Mouse (Mus musculus): ENCODE results near the gene Plekha4.
"Not testable (repeated sequence)": the region's sequence is repeated elsewhere in the genome, so short reads cannot be mapped to it uniquely, and the experiment has no call there.

The Plekha4 gene

DNA sequence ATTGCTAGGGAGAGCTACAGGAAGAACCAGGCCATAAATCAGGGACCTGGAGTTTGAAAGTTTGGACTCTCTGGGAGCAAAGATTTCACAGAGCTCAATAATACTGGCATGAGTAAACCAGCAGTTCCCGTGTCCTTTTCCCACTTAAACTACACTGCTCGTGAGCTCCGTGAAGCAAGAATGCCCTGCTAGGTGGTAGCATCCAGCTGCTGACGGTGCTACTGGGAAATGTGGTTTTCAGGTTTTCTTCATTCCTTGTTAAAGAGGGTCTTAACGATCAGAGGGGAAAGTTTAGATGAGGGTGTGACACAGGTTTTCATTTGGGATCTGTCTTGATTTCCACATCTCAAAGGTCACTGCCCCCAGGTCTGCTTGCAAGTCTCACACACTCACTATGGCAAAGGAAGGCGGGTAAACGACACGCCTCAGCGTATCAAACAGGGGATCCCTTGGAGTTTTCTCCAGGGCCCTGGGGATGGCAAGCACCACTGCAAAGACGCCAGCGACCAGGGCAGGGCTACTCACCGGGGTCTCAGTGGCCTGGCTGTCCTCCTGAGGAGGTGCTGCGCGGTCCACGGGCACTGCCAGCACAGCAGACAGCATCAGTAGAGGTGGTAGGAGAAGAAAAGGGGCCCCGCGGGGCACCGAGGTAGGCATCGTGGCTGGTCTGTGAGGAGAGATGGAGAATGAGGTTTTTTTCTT, 16.8 kb upstream of the Plekha4 start:
- in situ Hi-C loops (cut with MboI, MseI): no loop called here

DNA sequence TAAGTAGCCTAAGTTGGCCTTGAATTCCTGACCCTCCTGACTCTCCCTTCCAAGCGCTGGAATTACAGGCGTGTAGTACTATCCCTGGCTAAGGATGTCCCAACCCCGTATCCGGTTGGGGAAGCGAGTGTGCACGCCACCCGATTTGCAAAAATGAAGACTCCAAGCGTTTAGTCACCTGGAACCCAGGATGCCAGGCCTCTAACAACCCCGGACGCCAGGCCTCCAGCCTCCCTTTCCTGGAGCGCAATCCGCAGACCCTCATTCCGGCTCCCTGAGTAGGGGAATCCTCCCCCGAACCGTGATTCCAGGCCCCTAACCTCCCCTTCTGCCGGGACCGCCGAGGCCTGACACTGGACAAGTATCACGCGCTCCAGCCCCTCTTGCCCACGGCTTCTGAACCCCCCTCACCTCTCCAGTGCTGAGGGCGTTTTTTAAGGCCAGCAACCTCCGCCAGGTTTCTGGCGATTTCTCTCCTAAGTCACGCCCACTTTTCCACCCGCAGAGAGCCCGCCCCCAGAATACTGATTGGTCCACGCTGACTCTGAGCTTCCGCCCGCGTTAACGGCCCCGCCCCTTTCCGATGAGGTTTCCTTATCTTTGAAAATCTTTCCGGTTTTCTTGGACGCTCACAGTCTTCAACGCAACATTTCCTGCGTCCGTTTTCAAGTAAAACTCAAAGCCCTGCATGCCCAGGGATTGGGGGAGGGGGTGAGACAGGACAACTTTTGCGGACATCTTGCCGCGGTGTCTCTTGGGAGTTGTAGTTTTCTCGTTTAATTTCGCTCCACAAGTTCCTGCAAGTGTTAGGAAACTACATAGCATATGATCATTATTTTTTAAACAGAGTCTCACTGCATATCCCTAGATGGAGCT, 16.0 kb upstream of the Plekha4 start, which contains the start of gene Nucb1:
Gene Nucb1, minus strand, starts transcription at position 495 of the 876 bp plus-strand sequence.
- in situ Hi-C loops (cut with MboI, MseI): no loop called here

DNA sequence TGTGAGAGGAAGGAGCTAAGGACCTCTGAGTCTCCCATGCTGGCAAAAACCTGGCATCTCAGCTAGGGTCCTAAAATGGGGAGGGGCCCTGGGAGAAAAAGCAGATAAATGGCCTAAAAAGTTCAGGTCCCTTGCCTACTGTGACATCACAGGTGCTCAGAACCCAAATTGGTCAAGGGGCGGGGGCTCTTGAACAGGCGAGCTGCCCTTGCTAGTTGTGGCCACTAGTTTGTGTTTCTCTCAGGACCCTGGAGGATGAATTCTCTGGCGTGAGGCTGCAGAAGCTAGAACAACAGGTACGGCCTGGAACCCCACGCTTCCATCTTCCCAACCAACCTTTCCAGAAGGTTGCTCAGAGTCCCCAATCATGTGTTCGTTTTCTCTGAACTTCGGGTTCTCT, 11.7 kb upstream of the Plekha4 start:
- in situ Hi-C loops (cut with MboI, MseI): no loop called here

DNA sequence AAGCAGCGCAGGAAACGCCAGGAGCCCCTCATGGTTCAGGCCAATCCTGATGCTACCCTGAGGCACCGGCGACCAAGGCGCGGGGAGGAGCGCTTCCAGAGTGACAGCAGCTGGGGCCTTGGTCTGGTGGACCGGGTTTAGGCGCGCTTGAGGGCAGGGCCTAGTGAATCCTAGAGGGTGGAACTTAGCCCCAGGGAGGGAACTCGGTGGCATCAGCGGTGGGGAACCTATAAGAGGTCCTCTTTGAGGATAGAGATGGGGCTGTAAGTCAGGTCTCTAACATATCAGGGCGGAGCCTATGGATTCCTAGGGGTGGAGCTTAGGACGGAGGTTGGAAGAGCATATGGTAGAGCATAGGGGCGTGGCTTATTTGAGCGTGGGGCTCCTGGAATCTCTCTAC, 10.7 kb upstream of the Plekha4 start:
- in situ Hi-C loops (cut with MboI, MseI): no loop called here

DNA sequence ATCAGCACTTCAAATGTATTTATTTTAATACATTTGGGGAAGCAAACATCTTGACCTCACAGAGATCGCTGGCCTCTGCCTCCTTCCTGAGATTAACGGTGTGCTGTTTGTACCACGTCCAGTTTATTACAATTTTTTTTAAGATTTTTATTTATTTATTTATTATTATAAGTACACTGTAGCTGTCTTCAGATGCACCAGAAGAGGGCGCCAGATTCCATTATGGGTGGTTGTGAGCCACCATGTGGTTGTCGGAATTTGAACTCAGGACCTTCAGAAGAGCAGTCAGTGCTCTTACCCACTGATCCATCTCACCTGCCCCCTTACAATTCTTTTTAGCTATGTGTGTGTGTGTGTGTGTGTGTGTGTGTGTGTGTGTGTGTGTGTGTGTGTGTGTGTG, 9.3 kb upstream of the Plekha4 start:
- in situ Hi-C loops (cut with MboI, MseI): not testable (repeated sequence)

DNA sequence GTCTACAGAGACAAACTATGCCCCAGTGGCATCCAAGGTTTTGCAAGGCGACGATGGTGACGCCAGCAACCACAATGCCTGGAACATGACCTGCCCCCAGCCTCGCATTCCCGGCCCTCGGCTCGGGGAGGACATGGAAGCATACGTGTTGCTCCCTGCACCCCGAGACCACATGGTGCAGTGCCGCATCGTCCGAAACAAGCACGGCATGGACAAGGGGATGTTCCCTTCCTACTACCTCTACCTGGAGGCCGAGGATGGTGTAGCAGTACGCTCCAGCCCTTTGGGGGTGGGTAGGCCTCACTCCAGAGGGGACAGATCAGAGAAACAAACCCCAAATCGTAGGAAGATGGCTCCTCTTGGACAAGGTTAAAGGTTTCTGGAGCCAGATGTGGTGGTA, 7.5 kb upstream of the Plekha4 start:
- in situ Hi-C loops (cut with MboI, MseI): no loop called here

DNA sequence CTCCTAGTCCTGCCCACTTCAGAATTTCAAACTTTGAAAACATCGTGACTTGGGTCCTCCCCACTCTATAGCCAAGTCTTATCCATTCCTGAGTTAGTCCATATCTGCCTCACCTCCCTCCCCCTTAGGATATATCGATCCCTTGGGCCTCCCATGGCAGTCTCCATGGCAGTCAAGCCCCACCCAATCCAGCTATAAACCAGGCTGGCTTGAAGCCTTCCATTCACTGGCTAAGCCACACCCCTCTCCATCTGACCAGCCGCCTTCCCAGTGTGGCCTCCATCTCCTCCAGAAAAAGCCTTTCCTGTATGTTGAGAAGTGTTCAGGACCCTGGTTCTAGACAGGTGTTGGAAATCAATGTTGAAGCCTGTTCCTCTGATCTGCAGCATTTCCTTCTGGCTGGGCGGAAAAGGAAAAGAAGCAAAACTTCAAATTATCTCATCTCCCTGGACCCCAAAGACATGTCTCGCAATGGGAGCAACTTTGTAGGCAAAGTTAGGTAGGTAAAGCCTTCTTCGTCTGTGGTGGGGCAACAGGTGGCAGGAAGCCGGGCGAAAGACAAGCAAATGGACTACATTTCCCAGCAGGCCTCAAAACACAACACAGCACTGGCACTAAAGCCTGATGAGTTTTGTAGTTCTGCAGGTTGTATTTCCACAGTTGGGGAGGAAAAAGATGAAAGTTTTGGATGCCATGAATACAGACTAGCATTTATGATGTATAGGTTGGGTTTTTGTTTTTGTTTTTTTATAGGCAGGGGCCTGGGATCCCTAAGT, 6.6 kb upstream of the Plekha4 start:
- in situ Hi-C loops (cut with MboI, MseI): no loop called here

DNA sequence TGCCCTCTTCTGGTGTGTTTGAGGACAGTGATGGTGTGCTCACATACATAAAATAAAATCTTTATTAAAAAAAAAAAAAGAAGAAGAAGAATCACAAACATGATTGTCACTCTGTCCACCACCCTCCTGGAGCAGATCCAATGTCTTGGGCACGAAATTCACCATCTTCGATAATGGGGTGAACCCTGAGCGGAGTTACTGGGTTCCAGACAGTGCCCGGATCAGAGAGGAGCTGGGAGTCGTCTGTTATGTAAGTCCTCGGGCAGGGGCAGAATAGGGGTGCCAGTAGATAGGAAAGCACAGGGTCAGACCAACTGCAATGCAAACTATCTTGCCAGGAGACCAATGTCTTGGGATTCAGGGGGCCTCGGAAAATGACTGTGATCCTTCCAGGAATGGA, 5.5 kb upstream of the Plekha4 start:
- in situ Hi-C loops (cut with MboI, MseI): no loop called here

DNA sequence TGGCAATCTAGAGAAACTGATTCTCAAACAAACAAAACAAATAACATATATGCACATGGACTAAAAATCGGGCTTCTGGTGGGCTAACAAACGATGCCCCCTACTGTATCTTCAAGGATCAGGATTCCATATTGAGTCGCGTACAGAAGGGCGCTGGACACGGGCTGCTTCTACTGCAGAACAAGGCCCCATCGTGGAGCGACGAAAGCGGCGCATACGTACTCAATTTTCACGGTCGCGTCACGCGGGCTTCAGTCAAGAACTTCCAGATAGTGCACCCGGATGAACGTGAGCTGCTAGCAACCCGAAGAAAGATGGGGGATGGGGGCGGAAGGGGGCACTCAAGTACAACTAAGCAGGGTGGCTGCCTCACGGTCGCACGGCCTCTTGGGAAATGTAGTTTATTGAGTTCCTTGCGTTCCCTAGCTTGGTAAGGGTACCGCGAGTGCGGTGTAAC, 4.4 kb upstream of the Plekha4 start:
- in situ Hi-C loops (cut with MboI, MseI): no loop called here

DNA sequence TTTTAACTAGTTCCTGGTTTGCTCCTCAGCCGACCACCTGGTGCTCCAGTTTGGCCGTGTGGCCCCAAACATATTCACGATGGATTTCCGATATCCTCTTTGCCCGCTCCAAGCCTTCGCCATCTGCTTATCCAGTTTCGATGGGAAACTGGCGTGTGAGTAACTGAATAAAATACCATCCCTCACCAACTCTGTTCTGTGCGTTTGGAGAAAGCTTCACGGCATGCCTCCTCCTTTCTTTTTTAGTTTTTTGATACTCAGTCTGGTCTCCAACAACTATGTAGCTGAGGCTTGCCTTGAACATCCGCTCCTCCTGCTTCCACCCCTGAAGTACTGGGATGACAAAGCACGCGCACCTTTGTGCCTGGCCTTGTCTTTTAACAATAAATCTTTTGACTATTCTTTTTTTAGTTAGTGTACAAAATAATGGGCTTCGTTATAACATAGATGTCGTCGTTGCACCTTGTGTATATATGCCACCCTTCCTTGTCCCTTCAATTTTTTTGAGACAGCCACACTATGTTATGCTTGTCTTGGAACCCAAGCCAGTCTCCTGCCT, 3.9 kb upstream of the Plekha4 start:
- in situ Hi-C loops (cut with MboI, MseI): no loop called here

DNA sequence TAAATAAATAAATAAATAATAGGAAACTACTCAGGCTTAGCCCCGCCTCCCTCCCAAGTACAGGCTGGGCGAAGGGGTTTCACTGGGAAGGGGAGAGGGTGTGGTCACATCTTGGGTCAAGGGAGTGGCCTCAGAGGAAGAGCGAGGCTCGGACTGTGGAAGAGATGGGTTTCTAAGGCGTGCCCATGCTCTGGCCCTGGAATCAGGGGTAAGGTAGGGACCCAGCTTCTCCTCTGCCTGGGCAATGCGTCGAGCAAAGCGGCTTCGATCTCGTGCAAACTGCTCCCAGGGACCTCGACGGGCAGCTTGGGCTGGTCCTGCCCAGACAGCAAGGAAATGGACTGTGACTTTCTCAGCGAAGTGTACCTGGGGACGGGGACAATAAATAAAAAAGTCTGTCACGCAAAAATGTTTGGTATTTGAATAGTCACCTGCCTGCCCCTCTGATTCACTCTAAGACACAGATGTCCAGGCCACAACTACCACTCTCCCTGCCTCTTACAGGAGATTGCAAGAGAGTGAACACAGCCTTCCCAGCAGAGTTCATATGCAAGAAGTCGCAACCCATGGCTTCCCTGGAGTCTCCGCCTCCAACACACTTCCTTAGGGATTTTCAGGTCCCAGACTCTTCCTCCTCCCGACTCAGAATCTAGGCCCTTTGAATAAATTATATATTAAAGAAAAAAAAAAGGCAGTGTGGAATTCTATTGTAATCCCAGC, 3.0 kb upstream of the Plekha4 start:
- in situ Hi-C loops (cut with MboI, MseI): no loop called here

DNA sequence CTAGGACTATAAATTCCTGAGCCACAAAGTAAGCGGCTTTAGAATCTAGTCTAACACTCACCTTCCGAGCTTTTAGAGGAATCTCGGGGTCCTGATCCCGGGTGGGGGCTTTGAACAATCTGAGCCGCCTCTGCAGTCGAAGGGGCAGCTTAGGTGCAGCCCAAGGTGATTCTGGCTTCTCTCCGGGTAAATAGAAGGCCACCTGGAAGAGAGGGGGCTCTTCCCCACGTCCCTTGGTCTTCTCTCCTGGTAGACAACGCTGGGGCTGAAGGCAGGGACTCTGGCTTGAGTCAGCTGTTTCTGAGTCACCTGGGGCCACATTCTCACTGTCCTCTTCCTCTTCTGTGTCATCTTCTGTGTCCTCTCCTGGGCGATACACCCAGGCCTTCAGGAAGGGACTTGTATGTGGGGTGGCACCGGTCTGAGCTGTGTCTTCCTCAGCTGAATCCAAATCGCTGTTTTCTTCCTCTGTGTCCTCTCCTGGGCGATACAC, 2.4 kb upstream of the Plekha4 start:
- in situ Hi-C loops (cut with MboI, MseI): no loop called here

DNA sequence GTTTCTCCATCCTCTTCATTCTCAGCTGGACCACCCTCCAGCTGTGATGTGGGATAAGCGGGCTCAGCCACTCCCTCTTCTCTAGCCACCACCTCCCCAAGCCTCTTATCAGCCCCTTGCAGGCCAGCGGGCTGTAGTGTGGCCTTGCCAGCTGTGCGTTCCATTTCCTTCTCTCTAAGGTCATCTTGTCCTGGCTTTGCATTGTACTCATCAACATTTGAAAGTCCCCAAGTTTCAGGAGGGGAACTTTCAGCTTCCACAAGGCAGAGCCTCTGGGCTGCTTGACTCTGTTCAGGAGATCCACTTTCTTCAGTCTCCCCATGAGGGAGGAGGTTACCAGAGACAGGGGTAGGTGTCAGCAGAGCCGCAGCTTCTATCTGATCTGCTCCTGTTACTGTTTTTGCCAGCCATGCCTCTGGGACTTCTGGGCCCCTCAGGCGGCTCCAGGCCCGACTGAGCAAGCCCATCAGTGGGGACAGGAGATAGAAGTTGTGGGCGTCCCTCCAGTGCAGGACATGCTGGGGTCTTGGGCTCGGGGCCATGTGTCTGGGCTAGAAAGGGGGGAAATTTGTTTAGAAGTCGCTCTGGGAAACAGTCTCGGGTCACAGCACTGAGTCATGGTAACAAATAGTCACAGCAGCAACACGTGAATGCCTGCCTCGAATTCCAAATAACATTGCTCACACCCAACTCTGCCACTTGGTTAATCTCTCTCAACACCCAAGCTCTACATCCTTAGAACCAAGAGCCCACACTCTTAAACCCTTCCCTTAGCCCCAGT, 1.1 kb upstream of the Plekha4 start:
- in situ Hi-C loops (cut with MboI, MseI): no loop called here

DNA sequence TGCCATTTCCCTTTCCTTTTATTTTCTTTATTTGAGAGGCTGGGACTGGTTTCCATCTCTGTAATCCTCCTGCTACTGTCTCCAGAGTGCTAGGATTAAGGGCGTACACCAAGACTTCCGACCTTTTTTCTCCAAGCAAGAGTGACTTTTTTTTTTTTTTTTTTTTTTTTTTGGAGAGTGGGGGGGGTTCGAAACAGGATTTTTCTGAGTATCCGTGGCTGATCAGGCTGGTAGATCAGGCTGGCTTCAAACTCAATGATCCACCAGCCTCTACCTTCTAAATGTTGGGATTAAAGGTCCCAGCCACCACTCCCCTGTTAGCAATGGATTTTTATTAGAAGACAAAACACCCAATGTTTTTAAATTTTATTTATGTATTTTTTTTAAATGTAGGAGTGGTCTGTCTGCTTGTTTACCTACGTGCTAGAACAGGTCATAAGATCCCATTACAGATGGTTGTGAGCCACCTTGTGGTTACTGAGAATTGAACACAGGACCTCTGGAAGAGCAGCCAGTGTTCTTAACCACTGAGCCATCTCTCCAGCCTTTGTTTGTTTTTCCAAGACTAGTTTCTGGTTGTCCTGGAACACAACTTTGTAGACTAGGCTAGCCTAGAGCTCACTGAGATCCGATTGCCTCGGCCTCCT, 467 bp downstream of the Plekha4 start:
- in situ Hi-C loops (cut with MboI, MseI): no loop called here

DNA sequence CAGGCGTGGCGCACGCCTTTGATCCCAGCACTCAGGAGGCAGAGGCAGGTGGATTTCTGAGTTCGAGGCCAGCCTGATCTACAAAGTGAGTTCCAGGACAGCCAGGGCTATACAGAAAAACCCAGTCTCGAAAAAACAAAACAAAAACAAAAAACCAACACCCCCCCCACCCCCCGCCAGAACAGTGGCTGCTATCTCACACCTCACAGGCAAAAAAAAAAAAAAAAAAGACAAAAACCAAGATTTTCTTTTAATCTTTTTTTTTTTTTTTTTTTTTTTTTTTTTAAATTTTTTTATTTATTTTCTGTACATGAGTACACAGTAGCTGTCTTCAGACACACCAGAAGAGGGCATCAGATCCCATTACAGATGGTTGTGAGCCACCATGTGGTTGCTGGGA, 1.0 kb downstream of the Plekha4 start:
- in situ Hi-C loops (cut with MboI, MseI): not testable (repeated sequence)

DNA sequence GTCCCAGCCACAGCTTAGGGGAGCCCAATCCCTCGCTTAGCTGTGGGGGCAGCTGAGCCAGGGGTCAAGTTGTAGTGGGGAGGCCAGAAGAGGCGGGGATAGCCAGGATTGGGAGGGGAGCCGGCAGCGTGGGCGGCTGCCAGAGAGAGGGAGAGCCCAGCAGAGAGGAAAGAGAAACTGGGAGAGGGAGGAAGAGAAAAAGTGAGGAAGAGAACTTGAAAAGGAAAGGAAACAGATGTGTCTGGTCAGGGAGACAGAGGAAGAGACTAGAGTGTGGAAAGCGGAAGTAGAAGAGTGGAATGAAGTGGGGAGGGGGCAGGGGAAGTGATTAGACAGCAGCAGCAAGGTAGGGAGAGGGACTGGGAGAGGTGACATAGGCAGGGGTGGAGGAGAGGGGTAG, 3.3 kb downstream of the Plekha4 start:
- in situ Hi-C loops (cut with MboI, MseI): no loop called here

DNA sequence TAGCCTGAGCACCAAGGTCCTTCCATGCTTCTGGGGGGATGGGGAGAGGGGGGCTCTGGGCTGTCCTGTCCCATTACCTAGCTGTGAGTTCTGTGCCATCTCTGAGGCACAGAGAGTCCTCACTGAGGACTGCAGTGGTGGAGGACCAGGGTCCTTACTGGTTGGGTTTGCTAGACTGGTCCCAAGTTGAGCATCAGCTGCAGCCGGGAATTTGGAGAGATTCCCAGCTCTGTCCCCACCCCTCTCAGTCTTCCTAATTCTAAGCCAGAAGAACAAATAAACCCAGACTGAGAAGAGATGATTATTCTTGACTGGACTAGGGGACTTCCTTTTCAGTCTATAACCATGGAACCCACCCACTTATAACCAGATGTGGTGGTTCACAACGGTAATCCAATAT, 4.5 kb downstream of the Plekha4 start:
- in situ Hi-C loops (cut with MboI, MseI): no loop called here

DNA sequence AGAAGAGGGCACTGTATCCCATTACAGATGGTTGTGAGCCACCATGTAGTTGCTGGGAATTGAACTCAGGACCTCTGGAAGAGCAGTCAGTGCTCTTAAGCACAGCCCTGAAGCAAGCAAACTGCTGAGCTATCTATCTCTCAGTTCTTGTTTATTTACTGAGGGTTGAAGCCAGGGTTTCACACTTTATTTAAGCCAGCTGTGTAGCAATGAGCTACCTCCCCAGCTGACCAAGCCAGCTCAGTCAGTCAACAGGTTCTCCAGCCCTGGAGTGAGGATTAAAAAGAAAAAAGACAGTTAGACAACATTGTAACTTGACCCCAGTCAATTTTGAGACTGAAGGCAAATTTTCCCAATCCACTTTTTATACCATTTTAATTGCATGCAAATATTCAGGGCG, 9.5 kb downstream of the Plekha4 start:
- in situ Hi-C loops (cut with MboI, MseI): no loop called here

DNA sequence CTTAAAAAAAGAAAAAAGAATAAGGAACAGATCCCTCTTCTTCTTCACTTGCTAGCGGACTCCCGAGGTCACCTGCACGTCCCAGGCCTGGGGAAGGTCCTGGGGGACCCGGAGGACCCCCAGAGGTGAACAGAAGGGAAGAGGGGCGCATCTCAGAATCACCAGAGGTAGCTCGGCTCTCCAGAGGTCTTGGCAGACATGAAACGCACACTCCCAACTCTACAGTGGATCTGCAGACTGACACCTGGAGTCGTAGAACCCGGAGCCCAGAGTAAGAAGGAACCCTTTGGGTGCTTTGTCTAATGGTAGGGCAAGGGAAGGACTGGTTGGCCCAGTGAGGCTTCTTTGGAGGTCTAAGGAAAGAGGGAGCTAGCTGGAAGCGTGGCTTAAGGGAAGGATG, 11.5 kb downstream of the Plekha4 start:
- in situ Hi-C loops (cut with MboI, MseI): no loop called here
